Mouse (Mus musculus) intestine, embryonic 16.5 days (tissue): ENCODE measurements around the gene Trim7. TPM values are rescaled to one million over a fixed set of nuclear protein-coding genes. Genes with fewer than 3 reads are reported as not detected.
"Not testable (repeated sequence)": the region's sequence is repeated elsewhere in the genome, so short reads cannot be mapped to it uniquely, and the experiment has no call there.

ENCODE experiments used
- ATAC-seq: fragments of 200-750 bp; cut with Nextera tagmentation; 2 replicates; pipeline ENCODE4 v1.8.0; 2017; ENCODE audit warnings: moderate TSS enrichment, moderate library complexity
- H3K27ac ChIP-seq: fragments of 300-500 bp; sonication (generic); 2 replicates; pipeline ENCODE4 v1.5.1; 2014; ENCODE audit warnings: mild to moderate bottlenecking, low read length
- H3K27me3 ChIP-seq: fragments of 300-500 bp; sonication (generic); replicated peaks from 2 replicates; pipeline ENCODE4 v1.6.1; 2014; ENCODE audit warnings: low read length, control low read depth, mixed read lengths; ENCODE audit not compliant: control insufficient read depth, insufficient read depth
- H3K36me3 ChIP-seq: fragments of 300-500 bp; sonication (generic); 2 replicates; pipeline ENCODE4 v1.6.1; 2014; ENCODE audit warnings: low read length, control low read depth; ENCODE audit not compliant: control insufficient read depth, insufficient read depth
- H3K4me1 ChIP-seq: fragments of 300-500 bp; sonication (generic); 2 replicates; pipeline ENCODE4 v1.6.1; 2014; ENCODE audit warnings: low read length, control low read depth, mixed read lengths; ENCODE audit not compliant: control insufficient read depth, insufficient read depth
- H3K4me2 ChIP-seq: fragments of 300-500 bp; sonication (generic); 2 replicates; pipeline ENCODE4 v1.6.1; 2014; ENCODE audit warnings: low read depth, low read length, control low read depth
- H3K4me3 ChIP-seq: fragments of 300-500 bp; sonication (generic); 2 replicates; pipeline ENCODE4 v1.5.1; 2014; ENCODE audit warnings: mild to moderate bottlenecking, low read length
- H3K9ac ChIP-seq: fragments of 300-500 bp; sonication (generic); 2 replicates; pipeline ENCODE4 v1.6.1; 2014; ENCODE audit warnings: low read depth, low read length
- H3K9me3 ChIP-seq: fragments of 300-500 bp; sonication (generic); 2 replicates; pipeline ENCODE4 v1.6.1; 2016; ENCODE audit warnings: low read length, control low read depth; ENCODE audit not compliant: control insufficient read depth
- WGBS: fragments of 180-500 bp; shearing (Covaris S2); extraction: QIAGEN DNeasy Blood & Tissue Kit; methylation state at CpG from one replicate; pipeline ENCODE4 v1.1.7; 2014; 5-methylcytosine and 5-hydroxymethylcytosine counted together
- polyA plus RNA-seq: library from polyadenylated mRNA; unstranded; fragments of >200 nt; fragmentation: Nextera tagmentation; extraction: Ambion mirVana; gene quantifications from 2 replicates; pipeline ENCODE4 v1.2.1, GENCODE M21; 2015

Trim7 gene
- polyA plus RNA-seq, 1 experiment from 2014 or later = 1.2 TPM

- H3K4me1 ChIP-seq, H3K36me3 ChIP-seq, H3K4me3 ChIP-seq, H3K9me3 ChIP-seq, H3K4me2 ChIP-seq, H3K27me3 ChIP-seq, H3K27ac ChIP-seq, H3K9ac ChIP-seq, ATAC-seq: not testable (repeated sequence)
- 78% methylated on average over 6 of the region's 6 CpGs for WGBS
Observed at GRCm38 (mm10) chr11:48900654-48901566, 75.0 kb downstream of the Trim7 start.

DNA sequence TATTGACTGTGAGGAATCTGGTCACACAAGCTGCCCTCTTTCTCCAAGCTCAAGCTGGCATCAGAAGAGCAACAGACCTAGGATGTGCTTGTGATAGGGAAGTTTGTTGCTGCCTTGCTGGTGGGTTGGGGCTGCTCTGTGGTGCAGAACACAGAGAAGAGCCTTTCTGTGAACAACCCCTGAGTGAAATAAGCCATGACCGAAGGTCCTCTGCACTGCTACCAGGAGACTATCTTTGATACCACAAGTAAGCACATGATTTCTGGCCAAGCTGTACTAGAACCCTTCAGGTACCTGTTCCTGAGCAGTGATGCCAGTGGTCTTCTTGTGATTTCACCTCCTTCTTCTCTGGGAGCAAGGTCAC is 75.6 kb downstream of the Trim7 start:
- H3K9ac ChIP-seq, ATAC-seq, H3K4me2 ChIP-seq, H3K27ac ChIP-seq, H3K4me3 ChIP-seq, H3K4me1 ChIP-seq, H3K9me3 ChIP-seq, H3K36me3 ChIP-seq, H3K27me3 ChIP-seq: not testable (repeated sequence)
- 87% methylated on average over 1 of the region's 1 CpGs for WGBS

Other genes starting within 250 kb of the Trim7 start
- gene Rack1, start 25.8 kb upstream of the Trim7 start, polyA plus RNA-seq = 713 and 755 TPM in 2 replicates
- 4.1 and 5.9 TPM in 2 replicates for gene Trim41, start 8.8 kb upstream of the Trim7 start, polyA plus RNA-seq
- 1.3 and 1.4 TPM in 2 replicates for gene Gm12184, start 515 bp downstream of the Trim7 start, polyA plus RNA-seq
- gene Irgm1, start 45.5 kb downstream of the Trim7 start, polyA plus RNA-seq = 15.6 and 15.8 TPM in 2 replicates
- gene Gm5431, start 76.1 kb downstream of the Trim7 start, polyA plus RNA-seq = 0.28 and 0.37 TPM in 2 replicates
- gene Psme2b, start 120.0 kb downstream of the Trim7 start, polyA plus RNA-seq = 3.5 and 4.6 TPM in 2 replicates
- 0.10 TPM in 1 of 2 replicates, not detected in the other for gene Olfr56, start 152.7 kb downstream of the Trim7 start, polyA plus RNA-seq
- 0.70 and 1.1 TPM in 2 replicates for gene 9930111J21Rik1, start 153.3 kb downstream of the Trim7 start, polyA plus RNA-seq
- not detected in 2 replicates for gene Gm12185, start 166.1 kb downstream of the Trim7 start, polyA plus RNA-seq
- 1.9 and 2.1 TPM in 2 replicates for gene Tgtp1, start 168.0 kb downstream of the Trim7 start, polyA plus RNA-seq
- gene 9930111J21Rik2, start 225.1 kb downstream of the Trim7 start, polyA plus RNA-seq = 0.65 and 0.87 TPM in 2 replicates
- gene Tgtp2, start 238.1 kb downstream of the Trim7 start, polyA plus RNA-seq = 0.86 and 1.0 TPM in 2 replicates